Mouse (Mus musculus) left cerebral cortex, adult 8-10 months (tissue): ENCODE results near the gene Rftn1. TPM values are rescaled to one million over a fixed set of nuclear protein-coding genes. Genes with fewer than 3 reads are reported as not detected.

ENCODE experiments used
- DNase-seq, 2 experiments: peaks; one replicate each; pipeline ENCODE4 v3.0.0; 2022; ENCODE audit warnings: low spot score in 2 of 2
- total RNA-seq, 4 experiments: library from RNA; stranded (reverse); gene quantifications; 2 replicates each; pipeline ENCODE4 v1.2.4; 2022

Gene Rftn1
- total RNA-seq, 4 experiments from 2014 or later: 11.5 to 15.3 (median 13.1) TPM

GRCm38 (mm10) chr17:50066822-50067713 lies 123.4 kb downstream of the Rftn1 start:
- DNase-seq: no peak

GRCm38 (mm10) chr17:50063832-50064627 lies 126.4 kb downstream of the Rftn1 start:
- DNase-seq: no peak

- DNase-seq: no peak
Measured at GRCm38 (mm10) chr17:50062649-50063048, 127.8 kb downstream of the Rftn1 start.

- DNase-seq: peak in 1 of 2 experiments; percentile 23
Measured at GRCm38 (mm10) chr17:50061446-50061845, 129.0 kb downstream of the Rftn1 start.

- DNase-seq: no peak
Measured at GRCm38 (mm10) chr17:50060220-50060619, 130.3 kb downstream of the Rftn1 start.

- DNase-seq: no peak
Measured at GRCm38 (mm10) chr17:50059417-50059816, 131.1 kb downstream of the Rftn1 start.

GRCm38 (mm10) chr17:50055154-50055756 lies 135.2 kb downstream of the Rftn1 start:
- DNase-seq: no peak

GRCm38 (mm10) chr17:50054586-50054985 lies 135.9 kb downstream of the Rftn1 start:
- peak in 1 of 2 experiments; percentile 43 for DNase-seq

GRCm38 (mm10) chr17:50053961-50054360 lies 136.5 kb downstream of the Rftn1 start:
- DNase-seq: no peak

- no peak for DNase-seq
Measured at GRCm38 (mm10) chr17:50052741-50053468, 137.6 kb downstream of the Rftn1 start.

- no peak for DNase-seq
Measured at GRCm38 (mm10) chr17:50050456-50050855, 140.0 kb downstream of the Rftn1 start.

- no peak for DNase-seq
Measured at GRCm38 (mm10) chr17:50048209-50048608, 142.3 kb downstream of the Rftn1 start.

- no peak for DNase-seq
Measured at GRCm38 (mm10) chr17:50047182-50047581, 143.3 kb downstream of the Rftn1 start.

- DNase-seq: no peak
Measured at GRCm38 (mm10) chr17:50040727-50041410, 149.6 kb downstream of the Rftn1 start.

- DNase-seq: no peak
Measured at GRCm38 (mm10) chr17:50037882-50038665, 152.4 kb downstream of the Rftn1 start.

GRCm38 (mm10) chr17:50037416-50037815 lies 153.1 kb downstream of the Rftn1 start:
- DNase-seq: no peak

- no peak for DNase-seq
Measured at GRCm38 (mm10) chr17:50036751-50037385, 153.6 kb downstream of the Rftn1 start.

- DNase-seq: no peak
Measured at GRCm38 (mm10) chr17:50033698-50034097, 156.8 kb downstream of the Rftn1 start.
